Mouse (Mus musculus) erythroblast, embryonic 14.5 days (primary cell): ENCODE measurements around the gene Rfx6.

Experiments used
- GATA1 ChIP-seq: IDR thresholded peaks from 2 replicates; pipeline ENCODE4 v1.6.1; 2012; ENCODE audit warnings: low read length, inconsistent platforms, mixed read lengths
- TAL1 ChIP-seq: IDR thresholded peaks from 3 replicates; pipeline ENCODE4 v1.6.1; 2012; ENCODE audit warnings: low read length, inconsistent platforms, mixed read lengths

DNA sequence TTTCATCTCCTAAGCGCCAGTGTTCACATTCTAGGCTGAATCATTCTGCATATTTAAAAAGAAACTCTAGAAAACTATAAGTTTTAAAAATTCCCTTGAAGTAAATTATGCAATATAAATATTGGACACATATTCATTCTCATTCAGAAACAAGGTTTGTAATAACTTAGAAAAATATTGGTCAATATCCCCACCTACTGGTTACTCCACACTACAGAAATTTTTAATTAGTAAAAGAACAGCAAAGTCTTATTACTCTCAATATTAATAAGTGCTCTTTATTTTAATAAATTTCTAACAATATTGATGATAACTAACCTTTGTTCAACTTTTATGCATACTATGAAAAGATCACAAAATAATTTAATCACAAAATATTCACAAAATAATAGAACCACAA lies 20.2 kb upstream of the Rfx6 start:
- TF ChIP-seq GATA1 (no peak), TAL1 (no peak)
